Mouse (Mus musculus) frontal cortex, adult (tissue): ENCODE results near the gene Slc6a4.
"Not testable (repeated sequence)": the region's sequence is repeated elsewhere in the genome, so short reads cannot be mapped to it uniquely, and the experiment has no call there.

Source experiments
- ATAC-seq: cut with Nextera tagmentation; 2 replicates; pipeline ENCODE4 v1.9.2; 2017; ENCODE audit warnings: mild to moderate bottlenecking, moderate library complexity, mixed read lengths; ENCODE audit not compliant: low TSS enrichment

Slc6a4 gene

GRCm38 (mm10) chr11:77018046-77018445 lies 19.6 kb downstream of the Slc6a4 start:
- no peak for ATAC-seq

- ATAC-seq: no peak
Measured at GRCm38 (mm10) chr11:77019539-77019938, 21.1 kb downstream of the Slc6a4 start.

GRCm38 (mm10) chr11:77021749-77022396 lies 23.5 kb downstream of the Slc6a4 start:
- ATAC-seq: no peak

- ATAC-seq: no peak
Measured at GRCm38 (mm10) chr11:77026559-77026958, 28.2 kb downstream of the Slc6a4 start.

- ATAC-seq: no peak
Measured at GRCm38 (mm10) chr11:77028157-77028556, 29.8 kb downstream of the Slc6a4 start.

GRCm38 (mm10) chr11:77031151-77031934 lies 32.9 kb downstream of the Slc6a4 start:
- no peak for ATAC-seq

GRCm38 (mm10) chr11:77041891-77042290 lies 43.5 kb downstream of the Slc6a4 start:
- ATAC-seq: no peak

- ATAC-seq: no peak
Measured at GRCm38 (mm10) chr11:77042816-77043215, 44.4 kb downstream of the Slc6a4 start.

GRCm38 (mm10) chr11:77061951-77062350 lies 63.5 kb downstream of the Slc6a4 start:
- ATAC-seq: no peak

GRCm38 (mm10) chr11:77063406-77063805 lies 65.0 kb downstream of the Slc6a4 start:
- ATAC-seq: no peak

GRCm38 (mm10) chr11:77068825-77069224 lies 70.4 kb downstream of the Slc6a4 start:
- ATAC-seq: no peak

- no peak for ATAC-seq
Measured at GRCm38 (mm10) chr11:77070721-77071120, 72.3 kb downstream of the Slc6a4 start.

GRCm38 (mm10) chr11:77077331-77077730 lies 78.9 kb downstream of the Slc6a4 start:
- ATAC-seq: not testable (repeated sequence)

GRCm38 (mm10) chr11:77077792-77078191 lies 79.4 kb downstream of the Slc6a4 start:
- ATAC-seq: peak; percentile 23; the same call in 1 of the 2 replicates

GRCm38 (mm10) chr11:77078273-77079134 lies 80.1 kb downstream of the Slc6a4 start, which contains the start of gene Nsrp1:
TSS of gene Nsrp1 (minus strand) at chr11:77078435.
- peak; percentile 100 for ATAC-seq

GRCm38 (mm10) chr11:77079361-77079760 lies 81.0 kb downstream of the Slc6a4 start:
- ATAC-seq: no peak
